Mouse (Mus musculus): Measurements from ENCODE around the gene Krtcap2.
A peak's percentile ranks its signal among the peaks of the same experiment; 100 is the strongest.
"Not testable (repeated sequence)": the region's sequence is repeated elsewhere in the genome, so short reads cannot be mapped to it uniquely, and the experiment has no call there.

The Krtcap2 gene

DNA sequence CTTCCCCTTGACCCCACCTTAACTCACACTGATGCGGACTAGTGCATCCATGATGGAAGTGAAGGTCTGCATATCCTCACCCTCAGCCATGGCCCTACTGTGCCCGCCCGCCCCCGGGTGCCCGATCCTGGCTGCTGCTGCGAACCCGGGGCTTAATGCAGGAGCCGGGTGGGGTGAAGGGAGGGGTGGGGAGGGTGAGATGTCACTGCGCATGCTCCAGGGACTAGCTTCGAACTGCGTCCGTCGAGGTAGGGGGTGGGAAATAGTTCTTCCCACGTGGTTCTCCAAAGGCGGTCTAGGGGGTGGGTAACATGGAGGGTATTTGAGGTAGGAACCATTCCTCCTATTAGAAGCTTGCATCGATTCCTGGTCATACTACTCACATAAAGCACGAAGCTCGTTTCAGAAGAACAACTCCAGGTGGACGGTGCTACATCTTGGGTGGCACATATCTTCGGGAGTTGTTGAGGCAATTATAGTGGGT, at the start of gene Krtcap2:
TSS of gene Krtcap2 (plus strand) at position 279 of the 484 bp plus-strand sequence.
- DNase-seq (ENCODE audit: low spot score): no peak

- DNase-seq (ENCODE audit: low spot score): peak; percentile 93
Measured at GRCm38 (mm10) chr3:89195979-89196877, 49.5 kb upstream of the Krtcap2 start.

DNA sequence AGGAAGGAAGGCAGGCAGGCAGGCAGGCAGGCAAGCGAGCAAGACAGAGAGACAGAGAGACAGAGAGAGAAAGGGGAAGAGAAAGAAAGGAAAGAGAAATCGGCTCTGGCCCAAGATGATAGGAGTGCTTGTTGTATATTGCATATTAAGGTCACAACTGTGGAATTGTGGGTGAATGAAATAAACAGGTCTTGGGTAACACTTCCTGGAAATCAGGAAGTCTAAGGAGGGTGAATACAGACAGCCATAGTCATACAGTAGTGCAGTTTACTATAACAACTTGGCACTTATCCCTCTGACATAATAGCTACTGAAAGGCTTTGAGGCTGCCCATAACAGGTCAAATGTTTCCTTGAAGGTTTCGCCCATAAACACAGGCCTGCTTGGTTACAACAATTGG, 45.9 kb upstream of the Krtcap2 start:
- DNase-seq (ENCODE audit: low spot score): no peak

- peak; percentile 71 for DNase-seq (ENCODE audit: low spot score)
Measured at GRCm38 (mm10) chr3:89202253-89203141, 43.3 kb upstream of the Krtcap2 start, which contains the start of gene Gba. TSS of gene Gba (plus strand) at chr3:89202928.

DNA sequence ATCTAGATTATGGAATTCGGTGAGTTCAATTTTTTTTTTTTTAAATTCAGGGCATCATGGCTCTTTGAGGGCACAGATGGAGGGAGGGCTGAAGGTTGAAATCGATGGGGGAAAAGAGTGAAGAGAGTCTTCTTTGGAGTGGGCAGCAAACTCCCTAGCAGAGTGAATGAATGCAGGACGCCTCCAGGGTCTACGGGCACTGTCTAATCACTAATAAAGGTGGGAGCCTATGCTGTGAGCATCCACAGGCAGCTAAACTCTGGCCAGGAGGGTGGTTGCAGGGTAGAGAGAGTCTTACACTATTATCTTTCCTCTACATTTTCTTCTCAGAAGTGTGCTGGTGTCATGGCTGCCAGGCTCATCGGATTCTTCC, 42.6 kb upstream of the Krtcap2 start:
- DNase-seq (ENCODE audit: low spot score): no peak

- DNase-seq (ENCODE audit: low spot score): no peak
Measured at GRCm38 (mm10) chr3:89206079-89206478, 39.7 kb upstream of the Krtcap2 start.

GRCm38 (mm10) chr3:89206695-89207094, 39.1 kb upstream of the Krtcap2 start:
- DNase-seq (ENCODE audit: low spot score): no peak

- no peak for DNase-seq (ENCODE audit: low spot score)
Measured at GRCm38 (mm10) chr3:89208075-89208657, 37.6 kb upstream of the Krtcap2 start.

DNA sequence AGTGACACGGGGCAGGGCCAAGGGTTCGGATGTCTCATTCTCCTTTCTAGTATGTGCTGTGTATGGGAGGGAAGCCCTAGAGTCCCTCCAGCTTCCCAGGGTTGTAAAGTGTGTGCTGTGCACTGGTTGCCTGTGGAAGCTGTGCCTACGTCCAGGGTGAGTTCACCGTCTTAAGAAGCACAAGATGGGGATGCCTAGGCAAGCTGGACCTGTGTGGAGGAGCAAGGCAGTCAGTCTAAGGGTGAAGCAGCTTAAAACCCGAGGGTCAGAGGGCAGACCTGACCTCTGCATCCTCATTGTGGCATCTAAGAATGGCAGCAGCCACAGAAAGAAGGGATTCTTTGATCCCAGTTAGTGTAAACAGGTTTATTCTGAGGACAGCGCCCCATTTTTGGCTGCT, 37.0 kb upstream of the Krtcap2 start:
- no peak for DNase-seq (ENCODE audit: low spot score)

- no peak for DNase-seq (ENCODE audit: low spot score)
Measured at GRCm38 (mm10) chr3:89209731-89210130, 36.0 kb upstream of the Krtcap2 start.

DNA sequence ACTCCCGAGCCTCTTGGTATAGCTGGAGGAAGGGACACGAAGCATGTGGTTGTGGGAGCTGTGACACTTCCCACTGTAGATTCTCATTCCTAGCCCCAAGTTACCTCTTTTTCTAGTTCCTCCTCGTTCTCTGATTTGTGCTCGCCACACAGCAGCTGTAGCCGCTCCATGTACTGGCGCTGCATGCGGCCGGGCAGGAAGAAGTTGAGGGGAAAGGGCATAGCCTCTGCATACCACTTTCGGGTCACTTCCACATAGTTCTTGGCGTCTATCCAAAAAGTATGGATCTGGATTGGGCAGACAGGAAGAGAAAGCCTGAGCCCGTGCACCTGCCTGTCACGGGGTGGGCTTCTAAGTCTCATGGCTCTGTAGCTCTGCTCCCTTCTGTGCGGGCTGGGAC, 35.6 kb upstream of the Krtcap2 start:
- DNase-seq (ENCODE audit: low spot score): no peak

- DNase-seq (ENCODE audit: low spot score): peak; percentile 49
Measured at GRCm38 (mm10) chr3:89210731-89211130, 35.0 kb upstream of the Krtcap2 start.

GRCm38 (mm10) chr3:89213803-89214530, 31.8 kb upstream of the Krtcap2 start:
- peak; percentile 93 for DNase-seq (ENCODE audit: low spot score)

- no peak for DNase-seq (ENCODE audit: low spot score)
Measured at GRCm38 (mm10) chr3:89214681-89215411, 30.9 kb upstream of the Krtcap2 start, which contains the start of gene Thbs3. TSS of gene Thbs3 (plus strand) at chr3:89215180.

GRCm38 (mm10) chr3:89215853-89216252, 29.9 kb upstream of the Krtcap2 start:
- DNase-seq (ENCODE audit: low spot score): peak; percentile 58

GRCm38 (mm10) chr3:89216407-89216806, 29.4 kb upstream of the Krtcap2 start:
- DNase-seq (ENCODE audit: low spot score): not testable (repeated sequence)

GRCm38 (mm10) chr3:89218271-89218670, 27.5 kb upstream of the Krtcap2 start:
- DNase-seq (ENCODE audit: low spot score): no peak

GRCm38 (mm10) chr3:89219546-89219945, 26.2 kb upstream of the Krtcap2 start:
- DNase-seq (ENCODE audit: low spot score): no peak

GRCm38 (mm10) chr3:89221167-89221566, 24.6 kb upstream of the Krtcap2 start:
- no peak for DNase-seq (ENCODE audit: low spot score)

DNA sequence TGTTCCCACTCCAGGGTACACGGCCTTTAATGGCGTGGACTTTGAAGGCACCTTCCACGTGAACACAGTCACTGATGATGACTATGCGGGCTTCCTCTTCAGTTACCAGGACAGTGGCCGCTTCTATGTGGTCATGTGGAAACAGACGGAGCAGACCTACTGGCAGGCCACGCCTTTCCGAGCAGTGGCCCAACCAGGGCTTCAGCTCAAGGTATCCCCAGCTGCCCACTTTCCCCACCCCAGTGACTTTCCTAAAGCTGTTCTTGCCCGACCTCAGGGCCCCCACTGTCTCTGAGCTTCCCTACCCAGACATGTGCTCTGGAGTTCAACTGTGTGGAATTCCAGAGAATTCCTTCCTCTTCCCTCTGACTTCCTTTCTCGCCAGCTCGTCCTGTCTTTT, 21.0 kb upstream of the Krtcap2 start:
- no peak for DNase-seq (ENCODE audit: low spot score)
